Mouse (Mus musculus) embryonic facial prominence, embryonic 15.5 days (tissue): ENCODE data around the gene Slc47a1. TPM values are rescaled to one million over a fixed set of nuclear protein-coding genes. Genes with fewer than 3 reads are reported as not detected.

ENCODE experiments used
- ATAC-seq: fragments of 200-750 bp; cut with Nextera tagmentation; 2 replicates; pipeline ENCODE4 v1.8.0; 2017; ENCODE audit warnings: low read depth, moderate TSS enrichment; ENCODE audit not compliant: insufficient number of reproducible peaks, low FRiP score, low TSS enrichment
- H3K27ac ChIP-seq: fragments of 300-500 bp; sonication (generic); replicated peaks from 2 replicates; pipeline ENCODE4 v1.5.1; 2015; ENCODE audit warnings: mild to moderate bottlenecking, inconsistent platforms
- H3K27me3 ChIP-seq: fragments of 300-500 bp; sonication (generic); 2 replicates; pipeline ENCODE4 v1.6.1; 2015; ENCODE audit warnings: inconsistent platforms
- H3K36me3 ChIP-seq: fragments of 300-500 bp; sonication (generic); 2 replicates; pipeline ENCODE4 v1.6.1; 2015; ENCODE audit warnings: mild to moderate bottlenecking, inconsistent platforms
- H3K4me1 ChIP-seq: fragments of 300-500 bp; sonication (generic); 2 replicates; pipeline ENCODE4 v1.6.1; 2015; ENCODE audit warnings: inconsistent platforms
- H3K4me2 ChIP-seq: fragments of 300-500 bp; sonication (generic); replicated peaks from 2 replicates; pipeline ENCODE4 v1.6.1; 2015; ENCODE audit warnings: mild to moderate bottlenecking, inconsistent platforms
- H3K4me3 ChIP-seq: fragments of 300-500 bp; sonication (generic); replicated peaks from 2 replicates; pipeline ENCODE4 v1.5.1; 2015; ENCODE audit warnings: mild to moderate bottlenecking, inconsistent platforms
- H3K9ac ChIP-seq: fragments of 300-500 bp; sonication (generic); 2 replicates; pipeline ENCODE4 v1.6.1; 2015; ENCODE audit warnings: inconsistent platforms
- H3K9me3 ChIP-seq: fragments of 300-500 bp; sonication (generic); replicated peaks from 2 replicates; pipeline ENCODE4 v1.6.1; 2016; ENCODE audit warnings: inconsistent platforms
- WGBS: fragments of 180-500 bp; shearing (Covaris S2); methylation state at CpG from one replicate; pipeline ENCODE4 v1.1.7; 2015; 5-methylcytosine and 5-hydroxymethylcytosine counted together
- polyA plus RNA-seq: library from polyadenylated mRNA; unstranded; fragments of >200 nt; fragmentation: Nextera tagmentation; extraction: Ambion mirVana; gene quantifications from 2 replicates; pipeline ENCODE4 v1.2.1, GENCODE M21; 2015

Gene Slc47a1
- polyA plus RNA-seq, 1 experiment from 2014 or later: 0.88 TPM

DNA sequence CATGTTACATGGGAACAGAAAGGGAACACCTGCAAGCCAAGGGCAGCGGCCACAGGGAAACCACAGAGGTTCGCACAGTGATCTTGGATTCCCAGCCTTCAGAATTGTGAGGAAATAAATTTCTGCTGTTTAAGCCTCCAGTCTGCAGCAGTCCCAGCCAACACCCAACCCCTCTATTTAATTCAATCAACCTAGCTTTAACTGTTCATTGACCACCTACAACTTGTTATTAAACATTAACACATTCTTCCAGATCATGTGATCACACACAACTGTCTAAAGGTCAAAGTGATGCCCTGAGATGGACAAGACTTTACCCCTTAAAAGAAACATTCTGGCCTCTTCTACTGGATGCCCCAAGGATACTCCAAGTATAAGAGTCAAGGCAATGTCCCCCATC, 9.5 kb downstream of the Slc47a1 start:
- 97% methylated on average over 2 of the region's 2 CpGs for WGBS
- H3K4me3 ChIP-seq: no peak overlapping the region
- H3K4me1 ChIP-seq: no peaks in the 10 kb centered on the region
- no peak overlapping the region for H3K27ac ChIP-seq
- no peaks in the 10 kb centered on the region for H3K36me3 ChIP-seq
- H3K9ac ChIP-seq: no peak overlapping the region
- H3K27me3 ChIP-seq: no peaks in the 10 kb centered on the region; the same call in 1 of the 2 replicates
- H3K4me2 ChIP-seq: no peak overlapping the region
- no peaks in the 10 kb centered on the region for H3K9me3 ChIP-seq
- no peak for ATAC-seq

DNA sequence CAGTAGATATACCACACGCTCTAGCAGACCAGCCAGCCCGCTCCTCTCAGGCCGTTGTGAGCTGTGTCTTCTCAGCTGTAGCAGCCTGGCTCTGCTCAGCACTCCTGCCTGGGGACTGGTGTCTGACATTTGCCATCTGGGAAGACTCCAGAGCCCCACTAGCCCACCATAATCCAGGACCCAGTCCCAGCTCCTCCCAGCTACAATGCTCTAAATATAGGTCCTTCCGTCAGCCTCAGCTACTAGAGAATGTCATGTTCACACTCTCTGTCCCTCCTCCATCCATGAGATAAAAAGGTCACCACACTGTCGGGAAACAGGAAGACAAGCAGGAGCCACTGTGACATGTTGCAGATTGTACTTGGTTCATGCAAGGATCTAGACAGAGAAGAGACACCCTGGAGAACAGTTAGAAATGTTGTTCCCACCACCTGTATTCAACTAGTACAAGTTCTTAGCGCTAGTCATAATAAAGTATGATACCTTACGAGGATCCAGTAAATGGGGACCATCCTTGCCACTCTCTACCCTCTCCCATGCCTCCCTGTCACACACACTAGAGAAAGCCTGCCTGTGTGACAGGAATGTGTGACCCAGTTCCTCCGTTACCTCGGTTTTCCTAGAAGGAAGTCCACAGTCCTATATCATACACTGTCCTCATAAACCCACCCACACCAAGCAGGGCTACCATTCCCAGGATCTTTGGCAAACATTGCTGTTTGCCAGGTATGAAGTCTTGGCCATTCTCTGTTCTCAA, 11.4 kb downstream of the Slc47a1 start:
- no peak for ATAC-seq
- H3K4me2 ChIP-seq: no peak overlapping the region
- 75% methylated on average over 9 of the region's 9 CpGs for WGBS

DNA sequence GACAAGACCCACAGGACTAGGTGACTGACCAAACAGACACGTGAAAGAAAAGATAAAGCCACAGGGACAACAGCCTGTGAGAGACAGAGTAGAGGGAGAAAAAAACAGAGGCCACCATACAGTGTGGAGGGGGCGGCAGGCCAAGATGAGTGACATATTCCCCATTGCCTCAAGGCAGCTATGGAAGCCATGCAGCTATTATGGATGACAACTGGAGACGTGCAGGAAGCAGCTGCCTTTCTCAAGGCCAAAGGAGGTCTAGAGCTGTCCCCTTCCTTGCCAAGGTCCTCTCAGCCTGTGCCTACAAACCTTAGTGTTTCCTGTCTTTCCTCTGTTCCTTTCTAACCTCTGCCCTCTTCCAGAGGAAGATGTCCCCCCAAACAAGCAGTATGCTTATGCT, 12.2 kb downstream of the Slc47a1 start:
- no peak overlapping the region for H3K4me2 ChIP-seq
- no peak overlapping the region for H3K4me3 ChIP-seq
- H3K9ac ChIP-seq: no peak overlapping the region
- no peaks in the 10 kb centered on the region for H3K4me1 ChIP-seq
- no peaks in the 10 kb centered on the region; the same call in 1 of the 2 replicates for H3K27me3 ChIP-seq
- H3K36me3 ChIP-seq: no peaks in the 10 kb centered on the region
- no peaks in the 10 kb centered on the region for H3K9me3 ChIP-seq
- H3K27ac ChIP-seq: no peak overlapping the region
- ATAC-seq: no peak
- WGBS: 45% methylated on average over 3 of the region's 3 CpGs

More for the DNA sequence above, 11.4 kb downstream of the Slc47a1 start:
- H3K9ac ChIP-seq: no peak overlapping the region
- H3K27me3 ChIP-seq: no peaks in the 10 kb centered on the region; the same call in 1 of the 2 replicates
- H3K4me1 ChIP-seq: no peaks in the 10 kb centered on the region
- H3K9me3 ChIP-seq: no peaks in the 10 kb centered on the region
- H3K36me3 ChIP-seq: no peaks in the 10 kb centered on the region
- H3K27ac ChIP-seq: no peak overlapping the region
- H3K4me3 ChIP-seq: no peak overlapping the region

DNA sequence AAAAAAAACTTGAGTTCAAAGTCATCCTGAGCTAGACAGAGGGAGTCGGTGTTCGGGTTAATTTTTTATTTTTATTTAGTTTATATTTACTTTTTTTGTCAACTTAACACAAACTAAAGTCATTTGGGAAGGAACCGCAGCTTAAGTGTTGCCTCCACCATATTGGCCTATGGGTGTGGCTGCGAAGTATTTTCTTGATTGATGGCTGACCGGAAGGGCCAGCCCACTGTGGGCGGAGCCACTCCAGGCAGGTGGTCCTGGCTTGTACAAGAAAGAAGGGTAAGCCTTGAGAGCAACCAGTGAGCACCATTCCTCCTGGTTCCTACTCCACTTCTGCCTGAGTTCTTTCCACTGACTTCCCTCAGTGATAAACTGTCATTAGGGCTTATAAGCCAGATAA, 14.0 kb downstream of the Slc47a1 start:
- Histone ChIP-seq H3K9ac (no peak overlapping the region), H3K4me2 (no peak overlapping the region), H3K4me3 (no peak overlapping the region), H3K9me3 (no peaks in the 10 kb centered on the region), H3K27ac (no peak overlapping the region), H3K36me3 (no peaks in the 10 kb centered on the region), H3K4me1 (no peaks in the 10 kb centered on the region), H3K27me3 (no peaks in the 10 kb centered on the region; the same call in 1 of the 2 replicates)
- no peak for ATAC-seq
- WGBS: 79% methylated on average over 6 of the region's 6 CpGs

DNA sequence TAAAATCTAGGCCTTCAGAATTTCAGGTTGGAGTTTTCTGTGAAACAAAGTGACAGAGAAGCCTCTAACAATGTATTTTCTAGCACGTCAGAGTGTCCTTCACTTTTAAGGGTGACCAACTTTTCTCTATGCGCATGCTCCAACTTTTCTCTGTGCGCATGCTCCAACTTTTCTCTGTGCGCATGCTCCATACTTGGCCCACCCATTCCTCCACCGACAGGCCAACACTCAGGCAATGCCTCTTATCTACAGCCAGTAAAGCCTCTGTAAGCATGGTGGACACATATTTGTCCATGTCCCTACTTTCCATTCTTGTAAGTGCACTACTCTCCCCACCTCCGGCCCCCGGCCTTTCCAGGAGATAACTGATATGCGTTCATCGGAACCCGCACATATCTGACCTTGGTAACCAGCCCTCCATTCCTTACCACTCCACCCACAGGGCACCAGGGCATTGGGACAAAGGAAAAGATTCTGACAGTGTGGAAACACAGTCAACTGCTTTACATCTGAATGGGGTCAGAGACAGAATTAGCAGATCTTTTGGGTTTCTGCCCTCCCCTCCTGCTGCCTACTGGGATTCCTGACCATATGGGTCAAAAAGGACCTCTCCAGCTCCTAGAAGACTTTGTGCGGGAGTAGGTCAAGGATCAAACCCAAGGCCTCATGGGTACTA, 16.5 kb downstream of the Slc47a1 start:
- Histone ChIP-seq H3K4me2 (no peak overlapping the region), H3K27me3 (no peaks in the 10 kb centered on the region), H3K36me3 (no peaks in the 10 kb centered on the region), H3K27ac (no peak overlapping the region), H3K4me3 (no peak overlapping the region), H3K4me1 (no peaks in the 10 kb centered on the region), H3K9me3 (no peaks in the 10 kb centered on the region), H3K9ac (no peak overlapping the region)
- ATAC-seq: no peak
- 92% methylated on average over 11 of the region's 11 CpGs for WGBS

DNA sequence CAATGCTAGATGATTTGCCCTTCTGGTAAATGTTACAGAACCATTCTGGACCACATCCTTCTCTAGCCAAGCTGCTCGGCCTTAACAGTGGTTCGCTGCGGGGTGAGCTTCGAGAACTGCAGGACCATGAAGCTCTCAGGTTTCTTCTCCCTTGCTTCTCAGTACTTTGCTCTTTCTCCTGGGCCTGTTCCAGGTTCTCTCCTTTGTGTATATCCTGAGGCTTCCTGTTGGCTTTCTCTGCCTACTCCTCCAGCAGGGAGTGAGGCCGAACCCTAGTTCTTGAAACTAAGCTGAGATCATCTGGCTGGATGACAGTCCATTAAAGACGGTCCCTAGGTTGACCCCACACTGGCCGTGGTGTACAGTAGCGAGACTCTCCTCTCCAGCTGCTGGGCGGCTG, 21.5 kb downstream of the Slc47a1 start:
- Histone ChIP-seq H3K4me3 (no peak overlapping the region), H3K9ac (no peak overlapping the region), H3K36me3 (no peaks in the 10 kb centered on the region), H3K4me1 (no peaks in the 10 kb centered on the region), H3K27ac (no peak overlapping the region), H3K27me3 (no peaks in the 10 kb centered on the region), H3K4me2 (no peak overlapping the region), H3K9me3 (no peaks in the 10 kb centered on the region)
- ATAC-seq: no peak
- 75% methylated on average over 9 of the region's 9 CpGs for WGBS

DNA sequence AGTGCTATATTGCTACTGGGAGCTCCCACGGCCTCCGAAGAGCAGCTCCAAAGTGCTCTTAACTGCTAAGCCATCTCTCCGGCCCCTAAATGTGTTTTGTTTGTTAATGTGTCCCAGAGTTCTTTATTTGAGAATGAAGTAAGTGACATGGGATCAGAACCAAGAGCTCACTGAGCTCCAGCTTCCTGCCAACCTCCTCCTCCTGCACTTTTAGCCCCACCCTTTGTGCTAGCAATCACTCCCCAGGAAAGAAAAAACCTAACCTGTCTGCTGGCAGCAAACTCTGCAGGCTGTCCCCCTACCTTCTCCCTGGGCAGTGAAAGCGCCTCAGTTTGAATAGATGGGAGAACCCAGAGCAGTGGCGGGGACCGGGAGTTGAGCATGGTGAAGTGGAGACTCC, 22.0 kb downstream of the Slc47a1 start:
- H3K4me2 ChIP-seq: no peak overlapping the region
- no peak overlapping the region for H3K9ac ChIP-seq
- no peak overlapping the region for H3K4me3 ChIP-seq
- ATAC-seq: no peak
- no peak overlapping the region for H3K27ac ChIP-seq
- H3K27me3 ChIP-seq: no peaks in the 10 kb centered on the region
- no peaks in the 10 kb centered on the region for H3K36me3 ChIP-seq
- no peaks in the 10 kb centered on the region for H3K9me3 ChIP-seq
- no peaks in the 10 kb centered on the region for H3K4me1 ChIP-seq
- 69% methylated on average over 6 of the region's 6 CpGs for WGBS

DNA sequence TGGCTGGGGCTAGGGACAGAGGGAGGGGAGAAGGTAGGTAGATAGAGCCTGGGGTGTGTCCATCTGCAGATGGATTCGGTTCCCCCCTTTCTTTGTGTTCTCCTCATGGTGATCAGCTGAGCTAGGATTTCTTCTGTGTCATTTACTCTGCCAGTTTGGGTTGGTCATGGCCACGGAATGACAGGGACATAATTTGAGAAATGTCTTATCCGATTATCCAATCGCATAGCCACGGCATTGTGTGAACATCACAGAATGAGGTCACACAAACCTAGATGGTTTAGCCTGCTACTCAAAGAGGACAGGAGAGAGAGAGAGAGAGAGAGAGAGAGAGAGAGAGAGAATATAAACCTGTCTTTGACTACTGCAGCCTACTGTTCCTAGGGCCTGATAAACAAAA, 22.8 kb downstream of the Slc47a1 start:
- no peak overlapping the region for H3K4me2 ChIP-seq
- WGBS: 81% methylated on average over 5 of the region's 5 CpGs
- H3K9me3 ChIP-seq: no peaks in the 10 kb centered on the region
- H3K27me3 ChIP-seq: no peaks in the 10 kb centered on the region
- no peak for ATAC-seq
- no peak overlapping the region for H3K27ac ChIP-seq
- H3K36me3 ChIP-seq: no peaks in the 10 kb centered on the region
- H3K4me3 ChIP-seq: no peak overlapping the region
- H3K9ac ChIP-seq: no peak overlapping the region
- no peaks in the 10 kb centered on the region for H3K4me1 ChIP-seq

DNA sequence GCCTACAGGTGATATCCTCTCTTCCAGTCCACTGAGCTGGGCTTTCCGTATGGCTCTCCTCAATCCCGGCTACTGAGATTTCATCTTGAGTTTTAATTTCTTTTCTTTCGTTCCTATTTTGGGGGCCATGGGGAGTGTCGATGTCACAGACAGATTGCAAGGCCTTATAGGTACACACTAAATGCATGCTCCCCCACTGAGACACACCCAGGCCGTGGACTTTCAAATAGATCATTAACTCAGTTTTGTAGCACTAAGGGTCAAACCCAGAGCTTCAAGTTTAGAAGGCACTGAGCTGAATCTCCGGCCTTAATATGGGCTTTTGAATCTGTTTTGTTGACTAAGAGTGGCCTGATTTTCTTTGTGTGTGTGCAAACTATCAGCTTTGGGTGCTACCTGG, 23.8 kb downstream of the Slc47a1 start:
- no peak overlapping the region for H3K4me3 ChIP-seq
- ATAC-seq: no peak
- no peak overlapping the region for H3K27ac ChIP-seq
- H3K4me1 ChIP-seq: no peaks in the 10 kb centered on the region
- H3K9ac ChIP-seq: no peak overlapping the region
- no peak overlapping the region for H3K4me2 ChIP-seq
- no peaks in the 10 kb centered on the region for H3K36me3 ChIP-seq
- WGBS: 80% methylated on average over 6 of the region's 6 CpGs
- no peaks in the 10 kb centered on the region for H3K27me3 ChIP-seq
- no peaks in the 10 kb centered on the region for H3K9me3 ChIP-seq

DNA sequence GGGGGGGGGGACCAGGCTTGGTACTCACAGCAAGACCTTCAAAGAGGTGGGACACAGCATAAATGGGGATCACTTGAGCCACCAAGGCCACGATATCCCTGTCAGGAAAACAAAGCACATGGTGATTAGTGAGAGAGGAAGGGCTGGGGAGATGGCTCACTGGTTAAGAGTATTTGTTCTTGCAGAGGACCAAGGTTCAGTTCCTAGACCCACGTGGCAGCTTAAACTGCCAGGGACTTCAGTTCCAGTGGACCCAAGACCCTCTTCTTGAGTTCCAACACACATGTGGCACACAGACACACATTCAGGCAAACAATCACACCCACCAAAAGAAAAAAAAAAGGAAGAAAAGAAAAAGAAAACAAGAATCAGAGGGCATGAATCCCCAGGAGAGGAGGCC, 25.1 kb downstream of the Slc47a1 start:
- Histone ChIP-seq H3K36me3 (no peaks in the 10 kb centered on the region), H3K4me3 (no peak overlapping the region), H3K4me1 (no peaks in the 10 kb centered on the region), H3K4me2 (no peak overlapping the region), H3K27ac (no peak overlapping the region), H3K9me3 (no peaks in the 10 kb centered on the region), H3K9ac (no peak overlapping the region), H3K27me3 (no peaks in the 10 kb centered on the region)
- no peak for ATAC-seq
- WGBS: 70% methylated on average over 2 of the region's 2 CpGs

DNA sequence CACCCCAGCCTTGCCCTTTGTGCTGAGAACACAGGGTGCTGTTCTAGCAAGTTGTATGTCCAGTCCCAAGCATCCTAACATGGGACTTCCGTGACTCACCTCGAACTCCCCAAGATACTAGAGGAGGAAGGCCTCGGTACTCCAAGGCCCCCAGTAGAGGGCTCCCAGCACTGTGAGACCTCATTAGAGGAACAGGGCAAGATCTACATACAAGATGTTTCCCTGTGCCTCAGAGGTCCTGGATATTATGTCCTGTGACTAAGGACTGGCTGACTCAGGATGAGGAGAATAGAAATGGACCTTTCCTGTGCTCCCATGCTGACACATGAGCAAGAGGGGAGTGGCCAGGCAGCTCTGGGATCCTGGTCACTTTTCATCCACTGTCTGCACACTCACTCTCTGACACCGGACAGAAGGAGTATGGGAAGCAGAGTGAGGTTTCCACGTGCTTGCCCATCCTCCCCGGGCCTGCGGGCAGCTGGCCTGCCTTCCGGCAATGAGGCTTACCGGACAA, 25.9 kb downstream of the Slc47a1 start:
- no peaks in the 10 kb centered on the region for H3K9me3 ChIP-seq
- no peaks in the 10 kb centered on the region for H3K36me3 ChIP-seq
- no peak overlapping the region for H3K27ac ChIP-seq
- H3K4me2 ChIP-seq: no peak overlapping the region
- no peak overlapping the region for H3K9ac ChIP-seq
- H3K4me3 ChIP-seq: no peak overlapping the region
- 56% methylated on average over 9 of the region's 9 CpGs for WGBS
- H3K4me1 ChIP-seq: no peaks in the 10 kb centered on the region
- no peak for ATAC-seq
- H3K27me3 ChIP-seq: 0 out of 2 replicates have a peak, but pooled peaks cover 6% of the 10 kb centered on the region
